Mouse (Mus musculus): Measurements from ENCODE around the gene Armc7.
"Not testable (repeated sequence)": the region's sequence is repeated elsewhere in the genome, so short reads cannot be mapped to it uniquely, and the experiment has no call there.

The Armc7 gene

GRCm38 (mm10) chr11:115450176-115450575 is 25.3 kb upstream of the Armc7 start:
- Histone ChIP-seq H3K9me3 (ENCODE audit: low read length) (peaks cover 3% of the 10 kb centered on the region; the same call in 1 of the 2 replicates), H3K4me1 (replicated peaks; ENCODE audit: low read depth, low read length) (peaks cover 43% of the 10 kb centered on the region), H3K27me3 (ENCODE audit: insufficient read depth, low read length) (peaks cover 58% of the 10 kb centered on the region), H3K36me3 (ENCODE audit: insufficient read depth, low read length) (no peaks in the 10 kb centered on the region), H3K4me3 (replicated peaks; ENCODE audit: low read length) (no peak overlapping the region)
- TF ChIP-seq CTCF (conservative IDR thresholded peaks at IDR 0.05; ENCODE audit: low read length) = no peak
- TF ChIP-seq POU5F1 (IDR thresholded peaks at IDR 0.05; ENCODE audit: borderline replicate concordance, low read length) = no peak
- no peak for TF ChIP-seq NANOG (IDR thresholded peaks at IDR 0.05; ENCODE audit: borderline replicate concordance, low read length)

- H3K4me3 ChIP-seq (replicated peaks; ENCODE audit: low read length) = no peak overlapping the region
- H3K36me3 ChIP-seq (ENCODE audit: insufficient read depth, low read length) = no peaks in the 10 kb centered on the region
- peaks cover 56% of the 10 kb centered on the region for H3K4me1 ChIP-seq (replicated peaks; ENCODE audit: low read depth, low read length)
- peaks cover 3% of the 10 kb centered on the region; the same call in 1 of the 2 replicates for H3K9me3 ChIP-seq (ENCODE audit: low read length)
- peaks cover 51% of the 10 kb centered on the region for H3K27me3 ChIP-seq (ENCODE audit: insufficient read depth, low read length)
- TF ChIP-seq CTCF (conservative IDR thresholded peaks at IDR 0.05; ENCODE audit: low read length) = no peak
- no peak for TF ChIP-seq POU5F1 (IDR thresholded peaks at IDR 0.05; ENCODE audit: borderline replicate concordance, low read length)
- no peak for TF ChIP-seq NANOG (IDR thresholded peaks at IDR 0.05; ENCODE audit: borderline replicate concordance, low read length)
Observed at GRCm38 (mm10) chr11:115451781-115452241, 23.7 kb upstream of the Armc7 start.

GRCm38 (mm10) chr11:115452281-115452860 is 23.1 kb upstream of the Armc7 start:
- Histone ChIP-seq H3K4me3 (replicated peaks; ENCODE audit: low read length) (no peak overlapping the region), H3K27me3 (ENCODE audit: insufficient read depth, low read length) (peaks cover 45% of the 10 kb centered on the region), H3K4me1 (replicated peaks; ENCODE audit: low read depth, low read length) (peaks cover 56% of the 10 kb centered on the region), H3K9me3 (ENCODE audit: low read length) (peaks cover 3% of the 10 kb centered on the region; the same call in 1 of the 2 replicates), H3K36me3 (ENCODE audit: insufficient read depth, low read length) (no peaks in the 10 kb centered on the region)
- TF ChIP-seq NANOG (IDR thresholded peaks at IDR 0.05; ENCODE audit: borderline replicate concordance, low read length) (no peak), CTCF (conservative IDR thresholded peaks at IDR 0.05; ENCODE audit: low read length) (no peak), POU5F1 (IDR thresholded peaks at IDR 0.05; ENCODE audit: borderline replicate concordance, low read length) (no peak)

GRCm38 (mm10) chr11:115453306-115453705 is 22.2 kb upstream of the Armc7 start:
- H3K27me3 ChIP-seq (ENCODE audit: insufficient read depth, low read length) = peaks cover 39% of the 10 kb centered on the region
- H3K4me3 ChIP-seq (replicated peaks; ENCODE audit: low read length) = no peak overlapping the region
- TF ChIP-seq NANOG (IDR thresholded peaks at IDR 0.05; ENCODE audit: borderline replicate concordance, low read length) (no peak), CTCF (conservative IDR thresholded peaks at IDR 0.05; ENCODE audit: low read length) (no peak), POU5F1 (IDR thresholded peaks at IDR 0.05; ENCODE audit: borderline replicate concordance, low read length) (no peak)
- H3K36me3 ChIP-seq (ENCODE audit: insufficient read depth, low read length) = no peaks in the 10 kb centered on the region
- H3K4me1 ChIP-seq (replicated peaks; ENCODE audit: low read depth, low read length) = peaks cover 53% of the 10 kb centered on the region
- peaks cover 3% of the 10 kb centered on the region; the same call in 1 of the 2 replicates for H3K9me3 ChIP-seq (ENCODE audit: low read length)

- Histone ChIP-seq H3K27me3 (ENCODE audit: insufficient read depth, low read length) (peaks cover 25% of the 10 kb centered on the region), H3K4me1 (replicated peaks; ENCODE audit: low read depth, low read length) (peaks cover 38% of the 10 kb centered on the region)
- H3K9me3 ChIP-seq (ENCODE audit: low read length); H3K4me3 ChIP-seq (replicated peaks; ENCODE audit: low read length); H3K36me3 ChIP-seq (ENCODE audit: insufficient read depth, low read length): not testable (repeated sequence)
- peak; percentile 66 for TF ChIP-seq CTCF (conservative IDR thresholded peaks at IDR 0.05; ENCODE audit: low read length)
Observed at GRCm38 (mm10) chr11:115454822-115455221, 20.6 kb upstream of the Armc7 start.

- Histone ChIP-seq H3K36me3 (ENCODE audit: insufficient read depth, low read length) (no peaks in the 10 kb centered on the region), H3K27me3 (ENCODE audit: insufficient read depth, low read length) (peaks cover 21% of the 10 kb centered on the region), H3K9me3 (ENCODE audit: low read length) (peaks cover 3% of the 10 kb centered on the region; the same call in 1 of the 2 replicates), H3K4me3 (replicated peaks; ENCODE audit: low read length) (no peak overlapping the region), H3K4me1 (replicated peaks; ENCODE audit: low read depth, low read length) (peaks cover 36% of the 10 kb centered on the region)
- TF ChIP-seq POU5F1 (IDR thresholded peaks at IDR 0.05; ENCODE audit: borderline replicate concordance, low read length) (peak; percentile 61; the same call in 1 of the 2 replicates), CTCF (conservative IDR thresholded peaks at IDR 0.05; ENCODE audit: low read length) (peak; percentile 91), NANOG (IDR thresholded peaks at IDR 0.05; ENCODE audit: borderline replicate concordance, low read length) (no peak)
Observed at GRCm38 (mm10) chr11:115455619-115456018, 19.8 kb upstream of the Armc7 start.

GRCm38 (mm10) chr11:115456182-115456581 is 19.3 kb upstream of the Armc7 start:
- no peaks in the 10 kb centered on the region for H3K36me3 ChIP-seq (ENCODE audit: insufficient read depth, low read length)
- peaks cover 18% of the 10 kb centered on the region for H3K27me3 ChIP-seq (ENCODE audit: insufficient read depth, low read length)
- peaks cover 40% of the 10 kb centered on the region for H3K4me1 ChIP-seq (replicated peaks; ENCODE audit: low read depth, low read length)
- H3K9me3 ChIP-seq (ENCODE audit: low read length) = peaks cover 3% of the 10 kb centered on the region; the same call in 1 of the 2 replicates
- H3K4me3 ChIP-seq (replicated peaks; ENCODE audit: low read length) = 0 out of 2 replicates have a peak overlapping the region, but pooled peaks have one; percentile 1
- TF ChIP-seq POU5F1 (IDR thresholded peaks at IDR 0.05; ENCODE audit: borderline replicate concordance, low read length) = no peak
- no peak for TF ChIP-seq CTCF (conservative IDR thresholded peaks at IDR 0.05; ENCODE audit: low read length)
- no peak for TF ChIP-seq NANOG (IDR thresholded peaks at IDR 0.05; ENCODE audit: borderline replicate concordance, low read length)

GRCm38 (mm10) chr11:115457405-115457804 is 18.1 kb upstream of the Armc7 start:
- H3K4me1 ChIP-seq (replicated peaks; ENCODE audit: low read depth, low read length) = peaks cover 46% of the 10 kb centered on the region
- no peaks in the 10 kb centered on the region for H3K9me3 ChIP-seq (ENCODE audit: low read length)
- peaks cover 18% of the 10 kb centered on the region for H3K27me3 ChIP-seq (ENCODE audit: insufficient read depth, low read length)
- no peaks in the 10 kb centered on the region for H3K36me3 ChIP-seq (ENCODE audit: insufficient read depth, low read length)
- no peak overlapping the region for H3K4me3 ChIP-seq (replicated peaks; ENCODE audit: low read length)
- TF ChIP-seq POU5F1 (IDR thresholded peaks at IDR 0.05; ENCODE audit: borderline replicate concordance, low read length) (no peak), NANOG (IDR thresholded peaks at IDR 0.05; ENCODE audit: borderline replicate concordance, low read length) (no peak), CTCF (conservative IDR thresholded peaks at IDR 0.05; ENCODE audit: low read length) (no peak)

GRCm38 (mm10) chr11:115460976-115461375 is 14.5 kb upstream of the Armc7 start:
- Histone ChIP-seq H3K27me3 (ENCODE audit: insufficient read depth, low read length) (peaks cover 22% of the 10 kb centered on the region), H3K4me3 (replicated peaks; ENCODE audit: low read length) (no peak overlapping the region), H3K9me3 (ENCODE audit: low read length) (no peaks in the 10 kb centered on the region), H3K4me1 (replicated peaks; ENCODE audit: low read depth, low read length) (peaks cover 62% of the 10 kb centered on the region), H3K36me3 (ENCODE audit: insufficient read depth, low read length) (no peaks in the 10 kb centered on the region)
- TF ChIP-seq POU5F1 (IDR thresholded peaks at IDR 0.05; ENCODE audit: borderline replicate concordance, low read length) = no peak
- TF ChIP-seq CTCF (conservative IDR thresholded peaks at IDR 0.05; ENCODE audit: low read length) = no peak
